Mouse (Mus musculus) midbrain, embryonic 13.5 days (tissue): ENCODE data around the gene Acox2. TPM values are rescaled to one million over a fixed set of nuclear protein-coding genes. Genes with fewer than 3 reads are reported as not detected.

Experiments used
- ATAC-seq: fragments of 200-750 bp; cut with Nextera tagmentation; 2 replicates; pipeline ENCODE4 v1.8.0; 2017; ENCODE audit warnings: mild to moderate bottlenecking, moderate TSS enrichment, moderate library complexity
- H3K27ac ChIP-seq: fragments of 300-500 bp; sonication (generic); 2 replicates; pipeline ENCODE4 v1.5.1; 2015; ENCODE audit warnings: inconsistent platforms, mild to moderate bottlenecking, moderate library complexity
- H3K27me3 ChIP-seq: fragments of 300-500 bp; sonication (generic); 2 replicates; pipeline ENCODE4 v1.6.1; 2015; ENCODE audit warnings: mild to moderate bottlenecking, inconsistent platforms
- H3K36me3 ChIP-seq: fragments of 300-500 bp; sonication (generic); 2 replicates; pipeline ENCODE4 v1.6.1; 2015; ENCODE audit warnings: mild to moderate bottlenecking, inconsistent platforms
- H3K4me1 ChIP-seq: fragments of 300-500 bp; sonication (generic); replicated peaks from 2 replicates; pipeline ENCODE4 v1.6.1; 2015; ENCODE audit warnings: inconsistent platforms
- H3K4me2 ChIP-seq: fragments of 300-500 bp; sonication (generic); replicated peaks from 2 replicates; pipeline ENCODE4 v1.6.1; 2015; ENCODE audit warnings: moderate library complexity, mild to moderate bottlenecking, inconsistent platforms
- H3K4me3 ChIP-seq: fragments of 300-500 bp; sonication (generic); replicated peaks from 2 replicates; pipeline ENCODE4 v1.5.1; 2015; ENCODE audit warnings: mild to moderate bottlenecking, inconsistent platforms
- H3K9ac ChIP-seq: fragments of 300-500 bp; sonication (generic); replicated peaks from 2 replicates; pipeline ENCODE4 v1.6.1; 2015; ENCODE audit warnings: mild to moderate bottlenecking, inconsistent platforms
- H3K9me3 ChIP-seq: fragments of 300-500 bp; sonication (generic); 2 replicates; pipeline ENCODE4 v1.6.1; 2016; ENCODE audit warnings: mild to moderate bottlenecking, inconsistent platforms
- WGBS: fragments of 180-500 bp; shearing (Covaris S2); methylation state at CpG from one replicate; pipeline ENCODE4 v1.1.7; 2015; 5-methylcytosine and 5-hydroxymethylcytosine counted together
- polyA plus RNA-seq: library from polyadenylated mRNA; unstranded; fragments of >200 nt; fragmentation: Nextera tagmentation; extraction: Ambion mirVana; gene quantifications from 2 replicates; pipeline ENCODE4 v1.2.1, GENCODE M21; 2015

Gene Acox2
- polyA plus RNA-seq, 1 experiment from 2014 or later: not detected

DNA sequence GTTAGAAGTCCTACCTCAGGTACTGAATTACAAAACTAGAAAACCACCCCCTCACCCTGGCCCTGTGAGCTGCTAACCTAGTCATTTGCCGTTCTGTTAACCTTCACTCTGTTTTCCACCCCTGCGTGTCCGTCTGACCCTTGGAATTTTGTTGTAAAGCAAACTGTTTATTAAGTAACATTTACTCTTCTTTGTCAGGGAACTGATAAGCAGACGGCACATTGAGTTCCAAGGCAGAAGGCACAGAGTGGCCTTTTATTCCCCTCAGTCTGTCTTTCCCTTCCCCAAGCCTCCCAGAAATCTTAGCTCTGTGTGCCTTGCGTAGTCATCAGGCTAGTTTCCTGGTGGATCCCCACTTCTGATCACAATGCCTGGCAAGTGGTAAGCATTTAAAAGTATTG, 14.9 kb downstream of the Acox2 start:
- H3K27ac ChIP-seq: no peak overlapping the region
- H3K36me3 ChIP-seq: no peaks in the 10 kb centered on the region
- H3K27me3 ChIP-seq: no peaks in the 10 kb centered on the region
- no peaks in the 10 kb centered on the region for H3K9me3 ChIP-seq
- H3K4me1 ChIP-seq: 0 out of 2 replicates have a peak, but pooled peaks cover 7% of the 10 kb centered on the region
- H3K4me2 ChIP-seq: no peak overlapping the region
- no peak for ATAC-seq
- no peak overlapping the region for H3K4me3 ChIP-seq
- no peak overlapping the region for H3K9ac ChIP-seq
- 82% methylated on average over 5 of the region's 5 CpGs for WGBS

DNA sequence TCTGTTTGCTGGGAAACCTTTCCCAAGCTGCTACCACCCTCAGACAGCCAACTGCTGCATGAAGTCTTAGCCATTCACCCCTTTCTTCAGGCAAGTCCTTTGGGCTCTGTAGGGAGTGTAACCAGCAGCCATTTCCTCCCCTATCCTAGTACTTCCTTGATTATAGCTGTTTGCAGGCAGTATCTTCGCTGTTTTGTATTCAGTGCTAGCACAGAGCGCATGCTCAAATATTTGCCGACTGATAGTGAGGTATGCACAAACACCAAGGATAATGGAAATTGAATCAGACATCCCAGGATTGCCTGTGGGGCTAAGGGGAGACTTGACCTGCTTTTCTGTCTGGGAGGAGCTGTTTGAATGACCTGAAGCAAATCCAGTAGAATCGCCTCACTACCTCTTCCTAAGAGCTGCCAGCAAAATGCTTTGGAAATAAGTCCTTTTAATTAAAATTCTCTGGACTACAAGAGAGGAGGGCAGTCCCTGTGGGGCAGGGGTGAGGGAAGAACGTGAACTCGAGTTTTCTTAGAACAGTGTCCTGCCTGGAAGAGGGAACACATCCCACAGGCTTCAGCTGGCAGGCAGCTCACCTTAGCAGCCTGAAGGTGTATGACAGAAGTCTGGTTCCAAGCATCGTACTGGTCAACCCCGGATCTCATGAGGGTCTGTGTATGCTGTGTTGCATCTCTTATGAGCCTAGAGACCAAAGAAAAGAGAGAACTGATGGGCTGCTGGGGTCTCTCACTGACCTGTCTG, 15.8 kb downstream of the Acox2 start:
- peak; percentile 49 for ATAC-seq
- no peaks in the 10 kb centered on the region for H3K27me3 ChIP-seq
- H3K4me1 ChIP-seq: 0 out of 2 replicates have a peak, but pooled peaks cover 7% of the 10 kb centered on the region
- no peak overlapping the region for H3K4me3 ChIP-seq
- no peak overlapping the region; the same call in 1 of the 2 replicates for H3K9ac ChIP-seq
- H3K36me3 ChIP-seq: no peaks in the 10 kb centered on the region
- no peaks in the 10 kb centered on the region for H3K9me3 ChIP-seq
- no peak overlapping the region for H3K4me2 ChIP-seq
- 0 out of 2 replicates have a peak overlapping the region, but pooled peaks have one; percentile 9 for H3K27ac ChIP-seq
- 60% methylated on average over 8 of the region's 8 CpGs for WGBS

DNA sequence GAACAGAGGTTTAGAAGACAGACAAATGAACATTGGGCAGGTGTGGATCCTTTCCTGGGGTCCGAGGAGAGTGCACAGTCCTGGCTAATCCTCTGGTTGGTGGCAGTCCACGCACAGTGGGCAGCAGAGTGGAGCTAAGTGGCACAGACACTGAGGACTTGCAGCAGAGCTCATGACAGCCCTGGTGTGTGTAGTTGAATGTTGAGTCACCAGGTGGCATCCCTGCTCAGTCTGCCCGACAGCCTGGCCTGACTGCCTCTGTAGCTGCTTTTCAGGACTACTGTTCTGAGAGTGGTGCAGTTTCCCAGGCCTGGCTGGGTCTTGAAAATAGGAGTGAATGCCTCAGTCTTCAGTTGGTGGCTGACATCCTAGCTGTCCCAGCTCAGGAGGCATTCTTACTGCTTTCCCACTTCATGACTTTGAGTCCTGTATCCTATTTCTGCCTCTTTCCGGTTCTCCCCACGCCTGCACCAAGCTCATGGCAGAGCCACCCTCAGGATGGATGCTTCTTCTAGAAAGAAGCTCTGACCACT, 16.7 kb downstream of the Acox2 start:
- WGBS: 54% methylated on average over 5 of the region's 5 CpGs
- H3K4me1 ChIP-seq: 0 out of 2 replicates have a peak, but pooled peaks cover 7% of the 10 kb centered on the region
- no peaks in the 10 kb centered on the region for H3K36me3 ChIP-seq
- H3K9ac ChIP-seq: no peak overlapping the region; the same call in 1 of the 2 replicates
- no peak overlapping the region for H3K27ac ChIP-seq
- H3K9me3 ChIP-seq: no peaks in the 10 kb centered on the region
- H3K4me2 ChIP-seq: no peak overlapping the region
- no peaks in the 10 kb centered on the region for H3K27me3 ChIP-seq
- peak; percentile 60 for ATAC-seq
- no peak overlapping the region for H3K4me3 ChIP-seq

DNA sequence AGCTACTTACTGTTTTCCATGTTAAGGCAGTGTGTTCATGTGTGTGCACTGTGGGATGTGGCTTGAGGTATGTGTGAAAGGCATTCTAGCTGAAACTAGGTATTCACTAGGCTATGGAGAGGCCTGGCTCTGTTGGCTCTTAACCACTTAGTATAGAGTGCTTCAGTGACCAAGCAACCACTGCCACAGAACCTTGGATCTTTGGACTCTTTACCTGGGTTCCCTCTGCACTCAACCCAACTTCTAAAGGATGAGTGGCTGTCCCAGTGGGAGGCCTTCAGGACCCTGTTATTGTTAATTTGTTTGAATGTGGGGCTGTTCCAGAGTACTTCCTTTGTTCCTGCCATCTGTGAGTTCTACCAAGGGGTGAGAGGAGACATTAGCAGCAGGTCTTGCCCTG, 17.3 kb downstream of the Acox2 start:
- no peak overlapping the region for H3K4me2 ChIP-seq
- no peak overlapping the region for H3K4me3 ChIP-seq
- no peak overlapping the region for H3K27ac ChIP-seq
- no peaks in the 10 kb centered on the region for H3K36me3 ChIP-seq
- no peaks in the 10 kb centered on the region for H3K27me3 ChIP-seq
- H3K9me3 ChIP-seq: no peaks in the 10 kb centered on the region
- H3K9ac ChIP-seq: no peak overlapping the region
- H3K4me1 ChIP-seq: 0 out of 2 replicates have a peak, but pooled peaks cover 7% of the 10 kb centered on the region
- ATAC-seq: no peak

DNA sequence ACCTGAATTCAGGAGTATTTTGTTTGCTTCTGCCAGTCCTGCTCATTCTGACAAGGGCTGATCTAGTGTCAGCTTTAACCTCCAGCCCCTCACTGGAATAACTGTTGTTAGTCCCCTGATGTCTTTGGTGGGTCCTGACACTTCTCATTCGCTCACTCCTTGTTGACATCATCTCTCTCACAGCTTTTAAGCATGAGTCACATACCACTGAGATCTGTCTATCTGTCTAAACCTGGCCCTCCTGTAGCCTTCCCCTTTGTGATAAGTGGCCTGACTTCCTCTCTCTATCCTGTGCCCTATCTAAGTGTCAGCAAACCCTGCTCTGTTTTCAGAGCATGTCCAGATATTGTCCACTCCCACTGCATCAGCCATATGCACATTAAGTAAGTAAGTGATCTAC, 25.9 kb downstream of the Acox2 start:
- H3K9me3 ChIP-seq: no peaks in the 10 kb centered on the region
- H3K4me1 ChIP-seq: no peaks in the 10 kb centered on the region
- no peak overlapping the region for H3K4me3 ChIP-seq
- H3K4me2 ChIP-seq: no peak overlapping the region
- no peaks in the 10 kb centered on the region for H3K27me3 ChIP-seq
- H3K27ac ChIP-seq: no peak overlapping the region
- WGBS: 74% methylated on average over 1 of the region's 1 CpGs
- H3K36me3 ChIP-seq: no peaks in the 10 kb centered on the region
- ATAC-seq: no peak
- H3K9ac ChIP-seq: no peak overlapping the region

DNA sequence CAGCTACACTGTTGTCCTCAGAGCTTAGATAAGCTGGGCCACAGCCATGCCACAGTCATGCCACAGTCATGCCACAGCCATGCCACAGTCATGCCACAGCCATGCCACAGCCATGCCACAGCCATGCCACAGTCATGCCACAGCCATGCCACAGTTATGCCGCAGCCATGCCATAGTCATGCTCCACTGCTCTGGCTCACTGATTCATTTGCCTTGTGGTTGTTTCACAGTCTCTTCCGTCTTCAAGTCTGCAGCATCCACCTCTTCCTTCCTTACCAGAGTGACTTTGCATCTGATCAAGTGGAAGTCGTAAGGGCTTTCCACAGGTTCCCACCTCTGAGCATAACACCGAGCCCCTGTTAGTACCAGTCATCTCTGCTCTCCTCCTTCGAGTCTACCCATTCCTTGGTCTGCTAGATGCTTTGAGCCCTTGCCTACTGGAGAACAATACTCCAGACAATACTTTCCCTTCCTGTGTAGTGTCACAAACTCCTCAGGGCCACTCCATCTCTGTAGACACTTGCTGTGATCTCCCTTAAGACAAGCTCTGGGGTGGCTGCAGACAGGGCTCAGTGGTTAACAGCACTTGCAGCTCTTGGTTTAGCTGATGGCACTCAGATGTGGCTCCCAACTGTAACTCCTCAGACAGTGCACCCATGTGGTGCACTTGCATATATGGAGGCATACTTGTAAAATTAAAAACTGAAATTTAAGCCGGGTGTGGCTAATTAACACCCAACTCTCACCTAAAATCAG, 26.8 kb downstream of the Acox2 start:
- 95% methylated on average over 6 of the region's 6 CpGs for WGBS
- Histone ChIP-seq H3K27me3 (no peaks in the 10 kb centered on the region), H3K9ac (no peak overlapping the region), H3K4me3 (no peak overlapping the region), H3K36me3 (no peaks in the 10 kb centered on the region), H3K4me2 (no peak overlapping the region), H3K9me3 (no peaks in the 10 kb centered on the region), H3K27ac (no peak overlapping the region), H3K4me1 (no peaks in the 10 kb centered on the region)
- ATAC-seq: no peak

DNA sequence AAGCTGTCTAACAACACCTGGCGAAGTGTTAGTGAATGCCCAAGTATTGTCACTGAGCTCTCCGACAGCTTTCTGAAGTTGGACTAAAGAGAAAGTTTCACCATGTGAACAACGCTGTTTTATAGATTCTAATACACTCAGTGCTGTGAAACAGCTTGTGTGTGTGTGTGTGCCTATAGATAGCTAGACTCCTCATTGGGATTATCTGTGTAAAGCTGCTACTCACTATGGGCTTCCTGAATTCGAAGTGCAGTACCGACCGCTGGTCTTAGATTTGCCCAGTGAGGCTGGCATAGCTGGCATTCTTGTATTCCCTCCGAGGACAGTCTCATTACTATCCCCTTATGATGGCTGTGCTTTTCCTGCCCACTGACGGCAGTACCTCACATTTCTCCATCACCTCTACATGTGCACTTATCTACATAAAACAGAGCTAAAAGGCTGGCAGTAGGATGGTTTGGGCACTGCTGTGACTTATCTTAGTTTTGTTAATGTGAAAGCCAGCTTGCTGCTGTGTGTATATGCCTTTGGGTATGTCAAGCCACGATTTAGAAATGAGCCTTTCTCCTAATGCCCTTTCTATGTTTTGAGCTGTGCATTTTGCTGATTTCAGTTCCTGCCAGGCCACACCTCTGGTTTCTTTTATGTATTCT, 29.7 kb downstream of the Acox2 start:
- H3K9ac ChIP-seq: no peak overlapping the region
- H3K4me1 ChIP-seq: no peaks in the 10 kb centered on the region
- ATAC-seq: no peak
- H3K27ac ChIP-seq: no peak overlapping the region
- no peak overlapping the region for H3K4me2 ChIP-seq
- no peaks in the 10 kb centered on the region for H3K36me3 ChIP-seq
- H3K4me3 ChIP-seq: no peak overlapping the region
- H3K27me3 ChIP-seq: no peaks in the 10 kb centered on the region
- WGBS: 91% methylated on average over 9 of the region's 9 CpGs
- no peaks in the 10 kb centered on the region for H3K9me3 ChIP-seq

DNA sequence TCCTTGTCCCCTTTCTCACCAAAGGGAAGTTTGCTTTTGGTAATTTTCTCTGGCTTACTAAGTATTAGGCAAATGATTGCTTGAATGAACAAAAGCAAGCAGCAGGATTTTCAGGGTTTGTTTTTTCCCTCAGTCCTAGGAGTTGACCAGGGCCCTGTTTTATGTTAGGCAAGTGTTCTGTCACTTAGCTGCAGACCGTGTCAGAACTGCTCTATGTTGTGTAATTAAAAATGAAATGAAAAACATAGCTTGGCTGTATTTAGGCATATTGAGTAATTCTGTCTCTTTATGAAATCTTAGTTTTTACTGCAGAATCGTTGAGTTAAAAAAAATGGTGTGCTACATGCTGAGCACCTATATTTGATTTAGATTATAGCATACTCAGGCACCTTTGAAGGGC, 34.3 kb downstream of the Acox2 start:
- ATAC-seq: no peak
- Histone ChIP-seq H3K4me2 (no peak overlapping the region), H3K9me3 (no peaks in the 10 kb centered on the region), H3K4me3 (no peak overlapping the region), H3K4me1 (peaks cover 2% of the 10 kb centered on the region; the same call in 1 of the 2 replicates), H3K27ac (no peak overlapping the region), H3K27me3 (0 out of 2 replicates have a peak, but pooled peaks cover 6% of the 10 kb centered on the region), H3K36me3 (peaks cover 13% of the 10 kb centered on the region), H3K9ac (no peak overlapping the region)
- WGBS: 79% methylated on average over 2 of the region's 2 CpGs

DNA sequence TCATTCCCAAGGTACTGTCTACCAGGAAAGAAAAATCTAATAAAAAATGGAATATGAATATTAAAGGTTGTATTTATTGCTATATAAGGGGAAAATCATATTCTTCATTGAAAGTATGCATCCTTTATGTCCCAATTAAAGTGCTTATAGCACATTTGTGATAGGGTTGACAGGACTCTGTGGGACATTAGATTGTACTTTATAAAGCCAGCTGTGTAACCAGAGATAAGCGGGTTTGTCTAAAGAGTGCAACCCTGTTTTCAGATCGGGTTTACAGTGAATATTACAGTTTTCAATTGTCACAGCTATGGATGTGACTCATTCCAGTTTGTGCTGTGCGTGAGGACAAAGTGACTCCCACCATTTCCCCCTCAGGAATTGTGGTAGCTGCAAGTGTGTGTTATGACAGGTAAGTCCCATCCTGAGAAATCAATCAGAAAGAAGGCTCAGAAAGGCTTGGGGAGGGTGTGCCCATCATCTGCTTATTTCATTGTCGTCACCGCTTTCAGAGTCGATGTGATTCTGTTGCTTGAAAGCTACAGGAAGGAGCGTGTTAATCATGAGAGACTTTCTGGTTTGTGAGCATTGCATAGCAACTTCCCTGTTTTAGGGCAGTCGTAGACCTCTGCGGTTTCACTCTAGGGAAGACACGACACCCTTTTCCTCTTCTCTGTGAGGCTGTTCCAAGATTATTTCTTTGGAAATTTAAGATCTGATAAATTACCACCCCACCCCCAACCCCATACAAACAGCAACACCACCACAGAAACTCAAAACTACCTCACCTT, 35.5 kb downstream of the Acox2 start:
- H3K9me3 ChIP-seq: no peaks in the 10 kb centered on the region
- 89% methylated on average over 10 of the region's 10 CpGs for WGBS
- H3K9ac ChIP-seq: no peak overlapping the region
- H3K27me3 ChIP-seq: peaks cover 14% of the 10 kb centered on the region; the same call in 1 of the 2 replicates
- H3K4me1 ChIP-seq: peaks cover 12% of the 10 kb centered on the region
- no peak overlapping the region for H3K4me3 ChIP-seq
- H3K4me2 ChIP-seq: no peak overlapping the region
- no peak overlapping the region for H3K27ac ChIP-seq
- H3K36me3 ChIP-seq: peaks cover 13% of the 10 kb centered on the region
- ATAC-seq: no peak

DNA sequence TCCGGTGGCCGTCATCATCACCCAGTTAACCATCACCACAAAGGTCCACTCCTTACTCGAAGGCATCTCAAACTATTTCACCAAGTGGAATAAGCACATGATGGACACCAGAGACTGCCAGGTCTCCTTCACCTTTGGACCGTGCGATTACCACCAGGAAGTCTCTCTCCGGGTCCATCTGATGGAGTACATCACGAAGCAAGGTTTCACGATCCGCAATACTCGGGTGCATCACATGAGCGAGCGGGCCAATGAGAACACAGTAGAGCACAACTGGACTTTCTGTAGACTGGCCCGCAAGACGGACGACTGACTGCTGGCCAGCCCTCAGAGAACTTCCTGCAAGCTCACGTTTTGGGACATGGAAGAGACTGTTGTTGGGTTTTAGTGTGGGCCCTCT, 36.6 kb downstream of the Acox2 start:
- Histone ChIP-seq H3K4me1 (peaks cover 17% of the 10 kb centered on the region), H3K36me3 (peaks cover 13% of the 10 kb centered on the region), H3K27ac (no peak overlapping the region), H3K9me3 (no peaks in the 10 kb centered on the region), H3K9ac (no peak overlapping the region), H3K27me3 (peaks cover 24% of the 10 kb centered on the region), H3K4me3 (no peak overlapping the region), H3K4me2 (no peak overlapping the region)
- ATAC-seq: no peak
- WGBS: 95% methylated on average over 16 of the region's 16 CpGs

DNA sequence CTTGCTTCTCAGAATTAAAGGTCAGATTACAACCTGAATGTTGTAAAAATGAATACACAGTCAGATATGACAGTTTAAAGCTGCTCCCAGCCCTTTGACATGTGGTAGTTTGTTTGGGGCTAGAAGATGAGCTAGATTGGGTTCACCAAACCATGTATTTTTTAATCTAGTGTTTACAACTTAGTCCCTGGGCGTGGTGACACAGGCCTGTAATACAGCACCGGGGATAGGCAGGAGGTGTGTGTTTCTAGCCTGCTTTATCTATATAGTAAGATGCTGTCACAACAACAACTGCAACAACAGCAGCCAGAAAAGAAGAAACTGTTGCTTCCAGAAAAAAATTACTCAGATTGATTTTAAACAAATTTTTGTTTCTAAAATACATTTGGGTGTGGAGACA, 38.2 kb downstream of the Acox2 start:
- no peak overlapping the region for H3K4me2 ChIP-seq
- peaks cover 38% of the 10 kb centered on the region for H3K27me3 ChIP-seq
- no peak overlapping the region for H3K4me3 ChIP-seq
- H3K9ac ChIP-seq: no peak overlapping the region
- WGBS: 96% methylated on average over 2 of the region's 2 CpGs
- peaks cover 23% of the 10 kb centered on the region for H3K4me1 ChIP-seq
- no peaks in the 10 kb centered on the region for H3K9me3 ChIP-seq
- H3K36me3 ChIP-seq: peaks cover 13% of the 10 kb centered on the region
- ATAC-seq: no peak
- H3K27ac ChIP-seq: no peak overlapping the region
